Mouse (Mus musculus) ES-Bruce4 (cell line): Measurements from ENCODE around the gene Cul5. TPM values are rescaled to one million over a fixed set of nuclear protein-coding genes. Genes with fewer than 3 reads are reported as not detected.

Experiments used
- H3K27ac ChIP-seq: 2 replicates; pipeline ENCODE4 v1.5.1; 2012; ENCODE audit warnings: low read length, inconsistent platforms; ENCODE audit not compliant: insufficient read depth
- H3K27me3 ChIP-seq: 2 replicates; pipeline ENCODE4 v1.6.1; 2012; ENCODE audit warnings: mild to moderate bottlenecking, low read length, inconsistent platforms; ENCODE audit not compliant: control insufficient read depth, poor library complexity, insufficient read depth, severe bottlenecking
- H3K36me3 ChIP-seq: 2 replicates; pipeline ENCODE4 v1.6.1; 2012; ENCODE audit warnings: inconsistent platforms, mild to moderate bottlenecking, low read length, moderate library complexity; ENCODE audit not compliant: control insufficient read depth, poor library complexity, insufficient read depth, severe bottlenecking
- H3K4me1 ChIP-seq: one replicate; pipeline ENCODE4 v1.8.1; 2011; ENCODE audit warnings: low read length; ENCODE audit not compliant: control insufficient read depth, insufficient read depth
- H3K4me3 ChIP-seq: 2 replicates; pipeline ENCODE4 v1.5.1; 2011; ENCODE audit warnings: low read depth, mild to moderate bottlenecking, low read length
- H3K9ac ChIP-seq: 2 replicates; pipeline ENCODE4 v1.6.1; 2012; ENCODE audit warnings: low read depth, mild to moderate bottlenecking, inconsistent platforms; ENCODE audit not compliant: poor library complexity, severe bottlenecking
- H3K9me3 ChIP-seq: replicated peaks from 2 replicates; pipeline ENCODE4 v1.6.1; 2012; ENCODE audit warnings: mild to moderate bottlenecking, low read length, inconsistent platforms; ENCODE audit not compliant: control insufficient read depth, poor library complexity, insufficient read depth, severe bottlenecking
- CTCF ChIP-seq: IDR thresholded peaks from one replicate; pipeline ENCODE4 v1.8.1; 2011; ENCODE audit warnings: low read depth, low read length
- EP300 ChIP-seq: IDR thresholded peaks from 2 replicates; pipeline ENCODE4 v1.6.1; 2011; ENCODE audit warnings: low read depth, low read length; ENCODE audit not compliant: insufficient read depth
- POLR2A ChIP-seq: IDR thresholded peaks from one replicate; pipeline ENCODE4 v1.8.1; 2011; ENCODE audit warnings: low read length; ENCODE audit not compliant: insufficient read depth
- polyA plus RNA-seq: library from polyadenylated mRNA; stranded (reverse); fragments of >200 nt; gene quantifications from 2 replicates; pipeline ENCODE4 v1.2.4, GENCODE M21; 2011; ENCODE audit warnings: low read depth; ENCODE audit not compliant: missing spikeins, insufficient read depth, insufficient read length

Gene Cul5
- polyA plus RNA-seq, 1 experiment, result 76.9 TPM

- no peak overlapping the region for H3K4me3 ChIP-seq
- H3K36me3 ChIP-seq, result no peaks in the 10 kb centered on the region
- H3K4me1 ChIP-seq, result no peaks in the 10 kb centered on the region
- no peaks in the 10 kb centered on the region for H3K27me3 ChIP-seq
- no peak overlapping the region for H3K27ac ChIP-seq
- no peak overlapping the region for H3K9ac ChIP-seq
- H3K9me3 ChIP-seq, result no peaks in the 10 kb centered on the region
- no peak for TF ChIP-seq POLR2A
- TF ChIP-seq CTCF, result no peak
Measured at GRCm38 (mm10) chr9:53603384-53603783, 66.4 kb downstream of the Cul5 start.

- no peak overlapping the region for H3K27ac ChIP-seq
Measured at GRCm38 (mm10) chr9:53601541-53601940, 68.3 kb downstream of the Cul5 start.

GRCm38 (mm10) chr9:53598631-53599030, 71.2 kb downstream of the Cul5 start:
- Histone ChIP-seq H3K36me3 (no peaks in the 10 kb centered on the region), H3K4me1 (no peaks in the 10 kb centered on the region), H3K27ac (no peak overlapping the region), H3K9me3 (no peaks in the 10 kb centered on the region), H3K9ac (no peak overlapping the region), H3K27me3 (no peaks in the 10 kb centered on the region), H3K4me3 (no peak overlapping the region)
- TF ChIP-seq POLR2A (no peak), CTCF (no peak), EP300 (no peak)

More at GRCm38 (mm10) chr9:53601541-53601940, 68.3 kb downstream of the Cul5 start:
- Histone ChIP-seq H3K9ac (no peak overlapping the region), H3K9me3 (no peaks in the 10 kb centered on the region), H3K36me3 (no peaks in the 10 kb centered on the region), H3K4me1 (no peaks in the 10 kb centered on the region), H3K27me3 (no peaks in the 10 kb centered on the region), H3K4me3 (no peak overlapping the region)
- TF ChIP-seq POLR2A (no peak), EP300 (no peak), CTCF (no peak)

GRCm38 (mm10) chr9:53596971-53597600, 72.7 kb downstream of the Cul5 start:
- TF ChIP-seq CTCF (no peak), EP300 (no peak), POLR2A (no peak)
- H3K9me3 ChIP-seq, result no peaks in the 10 kb centered on the region
- H3K27me3 ChIP-seq, result no peaks in the 10 kb centered on the region
- H3K4me1 ChIP-seq, result no peaks in the 10 kb centered on the region
- H3K36me3 ChIP-seq, result no peaks in the 10 kb centered on the region
- no peak overlapping the region for H3K4me3 ChIP-seq
- H3K9ac ChIP-seq, result no peak overlapping the region
- H3K27ac ChIP-seq, result no peak overlapping the region

GRCm38 (mm10) chr9:53594764-53595163, 75.0 kb downstream of the Cul5 start:
- TF ChIP-seq EP300 (no peak), CTCF (peak; percentile 89), POLR2A (no peak)
- Histone ChIP-seq H3K27me3 (no peaks in the 10 kb centered on the region), H3K4me1 (no peaks in the 10 kb centered on the region), H3K27ac (no peak overlapping the region), H3K4me3 (no peak overlapping the region), H3K9ac (no peak overlapping the region), H3K36me3 (no peaks in the 10 kb centered on the region), H3K9me3 (no peaks in the 10 kb centered on the region)

- Histone ChIP-seq H3K27ac (no peak overlapping the region), H3K9me3 (no peaks in the 10 kb centered on the region), H3K36me3 (peaks cover 12% of the 10 kb centered on the region), H3K9ac (no peak overlapping the region), H3K27me3 (no peaks in the 10 kb centered on the region), H3K4me1 (no peaks in the 10 kb centered on the region), H3K4me3 (no peak overlapping the region)
- TF ChIP-seq CTCF (no peak), POLR2A (no peak), EP300 (no peak)
Measured at GRCm38 (mm10) chr9:53581870-53582269, 87.9 kb downstream of the Cul5 start.
